Mouse (Mus musculus): ENCODE results near the gene Nr0b2.

GRCm38 (mm10) chr4:133570066-133570466 lies 16.9 kb downstream of the Nr0b2 start:
- TF ChIP-seq CTCF (IDR thresholded peaks at IDR 0.05; ENCODE audit: extremely low read depth, insufficient read depth, insufficient read length, insufficient replicate concordance) (no peak), POLR2A (IDR thresholded peaks at IDR 0.05; ENCODE audit: low read depth, low read length) (no peak)

All from spleen, adult 2 months (tissue).